Mouse (Mus musculus): ENCODE results near the gene Fam243.
A peak's percentile ranks its signal among the peaks of the same experiment; 100 is the strongest.

The Fam243 gene

DNA sequence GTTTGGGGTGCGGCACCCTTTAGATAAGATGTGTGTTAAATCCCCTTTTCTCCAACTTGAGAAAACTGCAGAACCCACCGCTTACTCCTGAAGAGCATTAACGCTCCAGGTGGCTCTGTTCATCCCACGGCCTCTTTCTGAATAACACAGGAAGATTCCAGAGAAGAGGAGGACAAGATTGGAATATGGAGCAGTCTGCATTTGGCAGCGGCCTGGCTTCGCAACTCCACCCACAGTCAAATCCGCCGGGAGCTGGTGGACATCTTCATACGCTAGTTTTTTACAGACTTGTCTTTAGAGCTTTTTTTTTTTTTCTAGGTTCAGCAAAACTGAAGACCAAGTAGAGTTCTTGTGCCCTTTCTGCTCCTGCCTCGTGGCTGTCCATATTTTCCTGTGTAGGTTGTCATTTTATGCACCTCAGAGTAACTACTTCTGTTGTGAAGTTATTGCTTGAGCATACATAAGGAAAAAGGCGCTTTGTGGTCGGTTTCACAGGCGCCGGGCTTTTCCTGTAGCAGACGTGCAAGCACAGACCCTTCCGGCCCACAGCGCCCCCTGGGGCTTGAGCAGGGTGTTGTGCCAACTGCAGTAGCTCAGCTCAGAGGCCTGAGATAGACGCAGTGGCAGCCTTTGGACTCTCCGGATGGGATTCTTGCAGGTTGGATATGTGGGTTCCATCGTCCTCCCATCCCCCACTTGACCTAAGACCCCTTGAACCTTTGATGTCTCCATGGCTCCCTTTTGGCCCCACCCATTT lies 1.7 kb downstream of the Fam243 start:
- DNase-seq = no peak

DNA sequence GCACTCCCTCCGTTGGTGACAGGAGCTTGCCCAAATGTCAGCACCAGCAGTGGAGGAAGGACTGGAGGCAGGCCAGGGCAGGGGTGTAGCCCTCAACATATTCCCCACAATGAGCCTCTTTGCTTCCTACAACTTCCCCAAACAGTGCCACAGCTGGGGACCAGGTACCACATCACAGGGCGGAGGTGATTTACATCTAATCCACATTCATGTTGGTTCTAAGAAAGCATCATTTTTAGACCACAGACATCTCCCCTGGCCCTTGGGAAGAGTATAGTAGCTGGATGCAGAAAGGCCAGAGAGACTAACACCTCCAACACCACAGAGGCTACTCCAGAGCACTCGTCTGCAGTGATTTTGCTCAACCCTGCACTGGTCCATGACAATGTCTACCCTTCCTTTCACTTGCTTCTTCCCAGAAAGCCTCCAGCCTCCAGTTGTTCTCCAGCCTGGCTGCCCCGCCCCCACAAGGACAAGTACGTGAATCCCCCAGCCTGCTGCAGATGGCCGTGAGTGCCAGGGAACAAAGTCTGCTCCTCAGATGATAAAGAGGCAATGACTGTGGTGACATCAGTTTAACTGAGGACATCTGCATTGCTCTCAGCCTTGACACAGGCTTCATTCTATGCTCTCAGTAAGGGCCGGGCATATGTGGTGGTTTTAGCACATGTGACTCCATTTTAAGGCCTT lies 5.0 kb downstream of the Fam243 start:
- DNase-seq = no peak

DNA sequence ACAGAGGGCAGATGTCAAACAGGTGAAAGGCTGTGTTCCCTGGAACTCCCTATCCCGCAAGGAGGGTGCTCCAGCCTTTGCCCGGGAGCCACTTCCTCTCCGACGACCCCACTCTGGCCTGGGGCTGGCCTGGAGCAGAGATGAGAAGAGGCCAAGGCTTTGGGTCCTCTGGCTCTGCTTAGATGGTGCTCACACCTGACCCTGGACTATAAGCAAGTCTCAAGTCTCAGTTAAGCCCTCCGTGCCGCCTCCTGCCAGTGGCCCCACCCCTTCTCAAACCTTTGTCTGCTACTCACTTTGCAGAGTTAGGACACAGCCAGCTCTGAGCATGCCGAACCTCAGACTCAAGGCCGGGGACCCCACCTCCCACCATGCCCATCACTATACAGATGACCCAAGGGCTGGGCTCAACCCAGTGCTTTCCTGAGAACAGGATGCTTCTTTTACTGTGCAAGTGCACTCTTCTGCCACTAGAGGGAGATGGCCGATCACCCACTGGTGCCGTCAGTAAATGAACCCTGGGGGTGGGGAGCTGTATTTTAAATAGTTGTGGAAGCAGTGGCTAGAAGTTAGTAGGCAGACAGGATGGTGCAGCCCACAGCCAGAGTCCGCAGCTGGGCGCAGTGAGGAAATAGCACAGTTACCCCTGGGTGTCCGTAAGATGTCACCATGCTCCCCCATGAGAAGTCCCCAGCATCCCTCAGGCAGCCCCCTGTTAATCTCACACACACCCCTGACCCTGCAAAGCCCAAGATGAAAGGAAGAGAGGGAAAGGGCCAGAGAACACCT lies 7.1 kb downstream of the Fam243 start:
- DNase-seq = peak; percentile 71

DNA sequence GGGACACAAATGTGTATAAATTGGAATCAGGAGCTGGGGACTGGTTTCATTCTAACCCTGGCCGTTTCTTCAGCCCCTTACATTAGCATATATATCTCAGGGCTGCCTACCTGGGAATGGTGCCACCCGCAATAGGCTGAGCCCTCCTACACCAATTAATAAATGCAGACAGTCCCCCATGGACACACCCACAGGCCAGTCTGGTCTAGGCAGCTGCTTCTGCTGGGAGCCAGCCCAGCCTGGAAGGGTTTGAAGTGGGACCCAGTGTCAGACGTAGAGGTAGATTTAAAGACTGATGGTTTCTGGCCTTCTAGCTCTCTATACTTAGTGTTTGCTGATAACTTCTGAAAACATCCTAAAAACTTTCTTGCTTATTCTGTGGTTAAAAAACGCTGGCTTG lies 12.1 kb downstream of the Fam243 start:
- DNase-seq = no peak

DNA sequence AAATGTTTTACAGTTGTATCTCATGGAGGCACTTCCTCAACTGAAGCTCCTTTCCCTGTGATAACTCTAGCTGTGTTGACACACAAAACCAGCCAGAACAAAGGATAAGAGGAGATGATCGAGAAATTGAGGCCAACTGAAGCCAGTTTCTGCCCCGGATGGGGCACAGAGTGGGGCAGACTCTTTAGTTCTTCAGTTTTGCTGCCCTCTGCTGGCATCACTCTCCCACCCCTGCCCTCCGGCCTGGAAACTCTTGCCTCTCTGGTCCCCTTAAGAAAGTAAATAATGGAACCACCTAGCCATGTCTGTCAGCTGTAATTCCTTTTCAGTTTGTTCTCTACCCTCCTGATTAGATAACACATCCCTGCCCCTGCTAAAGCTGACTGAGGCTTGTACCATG lies 13.3 kb downstream of the Fam243 start:
- DNase-seq = no peak

DNA sequence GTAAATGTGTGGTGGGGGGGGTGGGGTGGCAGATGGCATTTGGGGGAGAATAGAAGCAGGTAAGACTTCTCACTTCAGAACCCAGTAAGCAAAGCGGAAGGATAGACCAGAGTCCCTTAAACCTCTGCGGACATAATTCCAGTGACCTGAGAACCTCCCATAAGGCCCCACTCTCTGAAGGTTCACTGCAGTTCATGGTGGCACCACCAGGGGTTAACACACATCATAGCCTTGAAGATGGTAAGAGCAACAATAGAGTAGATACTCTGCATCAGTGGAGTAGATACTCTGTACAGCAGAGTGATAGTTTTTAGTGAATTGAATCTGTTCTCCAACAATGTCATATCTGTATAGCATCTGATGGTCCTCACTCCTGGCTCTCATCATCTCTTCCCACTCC lies 15.7 kb downstream of the Fam243 start:
- no peak for DNase-seq

DNA sequence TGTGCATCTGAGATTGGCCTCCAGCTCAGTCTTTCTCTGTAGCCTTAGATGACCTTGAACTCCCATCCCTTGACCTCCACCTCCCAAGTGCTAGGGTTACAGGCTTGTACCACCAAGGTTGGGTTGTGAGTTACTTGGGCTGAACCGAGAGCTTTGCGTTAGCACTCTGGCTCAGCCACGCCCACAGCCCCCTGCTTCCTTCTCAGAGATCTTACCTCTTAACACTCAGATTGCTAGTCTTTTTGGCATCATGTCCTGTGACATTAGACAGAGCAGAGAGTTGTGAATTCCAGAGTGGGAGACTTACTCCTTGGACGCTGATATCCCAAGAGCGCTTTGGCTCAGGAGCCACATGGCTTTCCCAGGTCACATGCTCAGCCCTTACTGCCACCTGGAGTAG lies 18.7 kb downstream of the Fam243 start:
- peak; percentile 44 for DNase-seq

DNA sequence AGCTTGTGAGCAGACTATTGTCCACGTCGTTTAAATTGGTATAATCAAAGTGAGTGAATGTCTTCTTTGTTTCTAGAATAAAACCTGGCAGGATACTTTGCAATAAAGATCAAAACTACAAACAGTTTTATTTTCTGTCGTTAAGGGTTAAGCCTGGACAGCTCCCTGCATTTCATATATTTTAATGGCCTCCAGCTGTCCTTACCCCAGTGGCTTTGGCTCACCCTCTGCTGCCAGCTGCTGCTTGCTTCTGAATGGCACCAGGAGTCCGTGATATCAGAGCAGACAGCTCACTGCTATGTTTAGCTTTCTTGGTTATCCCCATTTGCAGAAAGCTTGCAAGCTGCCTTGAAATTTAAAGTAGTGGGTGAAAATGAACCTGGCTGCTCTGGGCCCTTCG lies 19.3 kb downstream of the Fam243 start:
- DNase-seq = no peak

DNA sequence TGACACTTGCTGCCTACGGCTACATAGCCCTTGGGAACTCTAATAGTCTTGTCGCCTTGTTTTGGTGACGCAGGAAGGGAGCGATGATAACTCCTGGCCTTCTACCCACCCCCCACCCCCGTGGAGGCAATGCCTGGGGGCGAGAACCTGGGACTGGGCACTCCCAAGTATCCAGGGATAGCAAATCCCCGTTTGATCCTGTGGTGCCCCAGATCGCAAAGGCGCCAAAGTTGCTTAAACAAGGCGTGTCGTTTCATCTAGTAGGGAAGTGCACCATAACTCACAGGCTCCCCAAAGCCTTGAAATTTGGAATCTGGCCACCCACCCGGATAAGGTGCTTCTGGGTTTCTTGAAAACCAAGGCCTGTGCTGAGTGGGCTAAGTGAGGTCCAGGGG lies 19.8 kb downstream of the Fam243 start:
- DNase-seq = peak; percentile 75

DNA sequence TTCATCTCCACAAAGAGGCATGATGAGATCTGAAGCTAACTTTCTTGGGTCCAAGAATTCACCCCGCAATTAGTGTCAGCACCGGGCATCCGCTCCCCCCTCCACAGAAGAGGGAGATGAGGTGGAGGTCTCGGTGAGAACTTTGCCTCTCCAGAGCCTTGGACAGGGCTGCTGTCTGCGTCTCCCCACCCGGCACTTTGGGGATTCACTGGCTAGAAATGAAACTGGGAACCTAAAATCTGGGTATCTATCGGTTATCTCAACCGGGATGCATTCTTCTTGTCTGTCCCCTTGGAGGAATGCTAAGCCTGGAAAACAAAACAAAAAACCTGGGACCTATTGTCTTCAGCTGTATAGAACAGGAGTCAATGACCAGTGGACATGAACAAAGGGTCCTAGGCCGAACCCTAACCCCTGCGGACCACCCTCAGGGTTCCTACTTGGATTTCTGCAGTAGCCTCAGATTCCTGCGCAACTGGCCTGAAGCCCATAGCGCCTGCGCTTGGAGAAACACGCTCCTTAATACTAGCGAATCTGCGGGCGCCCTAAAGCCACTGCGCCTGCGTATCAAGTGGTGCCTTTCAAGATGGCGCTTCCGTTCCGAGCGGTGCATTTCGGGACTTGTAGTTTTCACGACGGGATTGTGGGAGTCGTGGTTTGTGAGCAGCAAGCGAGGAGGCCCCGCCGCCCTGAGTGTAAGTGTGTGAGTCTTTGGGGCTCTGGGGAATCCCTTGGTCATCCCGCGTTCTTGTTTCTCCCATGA lies 20.4 kb downstream of the Fam243 start, which contains the start of gene Smim11:
Gene Smim11, plus strand, starts transcription at position 638 of the 763 bp plus-strand sequence.
- peak; percentile 97 for DNase-seq

DNA sequence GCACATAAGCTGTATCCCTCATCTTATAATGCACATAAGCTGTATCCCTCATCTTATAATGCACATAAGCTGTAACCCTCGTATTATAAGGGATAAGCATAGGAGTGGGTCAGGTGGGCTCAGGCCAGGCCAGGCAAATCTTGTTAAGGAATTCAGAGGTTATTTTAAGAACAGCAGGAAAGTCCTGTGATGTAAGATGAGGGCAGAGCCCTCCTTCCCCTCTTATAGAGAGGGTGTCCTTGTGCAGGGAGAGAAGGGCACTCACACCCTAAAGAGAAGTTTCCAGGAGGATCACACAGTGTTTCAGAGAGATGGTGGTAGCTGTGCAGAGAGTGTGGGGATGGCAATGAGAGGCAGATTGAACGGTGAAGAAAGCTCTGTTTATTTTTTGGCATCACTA lies 25.9 kb downstream of the Fam243 start:
- no peak for DNase-seq

DNA sequence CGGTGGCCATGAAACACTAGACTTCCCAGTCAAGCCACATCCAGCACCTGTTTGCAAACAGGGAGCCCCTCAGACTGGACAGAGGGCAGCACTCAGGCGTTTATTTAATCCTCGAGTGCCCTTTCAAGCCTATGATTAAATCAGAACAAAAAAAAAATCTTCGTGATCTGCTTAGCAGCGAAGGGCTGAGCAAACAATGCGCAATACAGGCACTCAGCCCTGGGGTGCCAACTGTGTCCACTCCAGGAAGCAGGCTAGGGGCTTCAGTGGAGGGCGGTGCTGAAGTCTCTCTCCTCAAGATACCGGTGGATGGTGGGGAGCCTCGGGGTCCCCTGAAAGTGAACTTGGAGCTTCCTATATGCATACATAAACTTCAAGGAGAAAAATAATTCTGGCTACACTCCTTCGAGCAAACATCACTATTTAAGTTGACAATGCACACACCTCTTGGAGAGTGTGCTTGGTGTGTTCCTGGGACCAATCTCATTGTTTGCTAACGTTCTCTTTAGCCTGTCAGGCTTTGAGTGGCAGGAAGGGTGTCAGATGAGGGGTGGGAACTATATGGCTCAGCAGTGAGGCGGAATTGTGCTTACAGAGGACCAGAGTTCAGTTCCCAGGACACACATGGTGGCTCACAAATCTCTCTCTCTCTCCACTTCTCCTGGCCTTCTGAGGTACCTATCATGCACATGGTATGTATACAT lies 26.8 kb downstream of the Fam243 start:
- no peak for DNase-seq

DNA sequence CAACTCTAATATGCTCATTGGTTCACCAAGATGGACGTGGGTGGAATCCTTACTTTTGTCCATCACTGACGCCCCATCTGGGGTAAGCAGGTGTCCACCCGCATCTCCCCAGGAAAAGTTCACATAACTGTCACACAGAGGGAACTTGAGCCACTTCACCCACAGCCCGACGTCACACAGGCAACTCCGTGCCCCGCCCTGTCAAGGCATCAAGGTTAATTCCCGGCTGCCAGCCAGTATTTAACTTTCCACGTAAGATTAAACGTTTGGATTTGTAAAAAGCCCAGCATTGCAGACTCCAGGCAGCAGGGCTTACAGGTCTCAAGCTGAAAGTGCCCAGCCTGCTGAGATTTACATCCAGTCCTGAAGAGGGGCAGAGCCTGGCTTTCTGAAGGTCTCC lies 29.1 kb downstream of the Fam243 start, which contains the start of gene Kcne2:
Gene Kcne2, plus strand, starts transcription at position 289 of the 400 bp plus-strand sequence.
- DNase-seq = no peak

DNA sequence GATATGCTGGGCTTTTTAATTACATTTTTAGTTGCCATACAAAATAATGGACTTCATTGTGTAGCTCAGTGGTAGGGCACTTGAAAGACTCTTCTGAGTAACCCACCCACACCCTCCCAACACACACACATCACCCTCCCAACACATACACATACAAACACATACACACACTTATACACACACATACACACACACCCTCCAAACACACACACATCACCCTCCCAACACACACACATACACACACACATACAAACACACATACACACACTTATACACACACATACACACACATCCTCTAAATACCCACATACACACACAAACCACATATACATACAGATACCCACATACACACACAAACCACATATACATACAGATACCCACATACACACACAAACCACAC lies 31.2 kb downstream of the Fam243 start:
- no peak for DNase-seq

DNA sequence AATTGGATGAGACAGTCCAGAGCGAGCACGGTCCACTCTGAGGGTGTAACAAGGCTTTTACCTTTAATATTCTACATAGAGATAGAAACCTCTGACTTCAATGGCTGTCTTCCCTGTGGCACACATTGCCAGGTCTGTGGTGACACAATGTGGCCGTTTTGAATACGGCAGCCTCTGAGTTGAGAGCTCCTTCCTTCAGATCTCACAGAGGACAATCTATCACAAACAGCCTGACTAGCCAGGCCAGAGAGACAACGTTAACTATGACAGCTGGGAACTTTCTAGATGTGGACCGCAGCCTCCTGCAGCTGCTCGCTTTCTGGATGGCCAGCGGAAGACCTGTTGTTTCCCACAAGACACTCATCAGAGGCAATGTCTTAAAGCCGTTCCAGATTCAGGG lies 32.5 kb downstream of the Fam243 start:
- DNase-seq = no peak

DNA sequence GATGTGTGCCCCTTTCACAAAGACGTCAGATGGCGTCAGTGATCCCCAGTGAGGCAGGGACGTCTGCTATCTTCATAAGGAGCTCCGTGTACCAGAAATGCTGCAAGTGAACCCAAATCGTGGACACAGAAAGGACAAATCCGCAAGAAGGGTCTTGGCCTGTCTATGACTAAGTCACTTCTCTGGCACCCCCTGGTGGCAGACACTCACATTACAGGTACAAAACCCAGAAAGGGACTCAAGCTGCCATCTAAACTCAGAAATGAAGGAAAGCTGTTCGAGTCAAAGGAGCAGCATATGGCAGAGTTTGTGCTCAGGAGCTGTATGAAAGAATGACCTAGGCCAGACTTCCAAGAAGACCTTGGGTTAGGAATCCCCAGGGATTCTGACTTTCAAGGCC lies 34.6 kb downstream of the Fam243 start:
- DNase-seq = peak; percentile 89

DNA sequence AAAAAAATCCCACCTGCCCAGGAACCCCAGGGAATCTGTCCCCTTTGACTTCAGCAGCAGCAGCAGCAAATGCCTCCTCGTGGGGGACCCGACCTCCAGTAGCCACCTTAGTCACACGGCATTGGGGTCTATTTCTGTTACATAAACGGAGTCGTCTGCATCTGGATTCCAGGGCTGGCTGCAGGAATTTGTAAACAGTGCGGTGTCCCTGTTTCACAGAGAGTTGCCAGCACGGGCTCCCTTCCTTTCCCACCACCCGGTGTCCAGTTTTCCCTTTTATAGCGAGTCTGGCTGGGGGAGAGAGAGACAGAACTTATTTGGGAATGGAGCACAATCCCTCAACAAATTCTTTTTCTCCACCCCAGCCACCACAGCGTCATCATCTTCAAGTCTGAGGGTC lies 36.2 kb downstream of the Fam243 start:
- no peak for DNase-seq

DNA sequence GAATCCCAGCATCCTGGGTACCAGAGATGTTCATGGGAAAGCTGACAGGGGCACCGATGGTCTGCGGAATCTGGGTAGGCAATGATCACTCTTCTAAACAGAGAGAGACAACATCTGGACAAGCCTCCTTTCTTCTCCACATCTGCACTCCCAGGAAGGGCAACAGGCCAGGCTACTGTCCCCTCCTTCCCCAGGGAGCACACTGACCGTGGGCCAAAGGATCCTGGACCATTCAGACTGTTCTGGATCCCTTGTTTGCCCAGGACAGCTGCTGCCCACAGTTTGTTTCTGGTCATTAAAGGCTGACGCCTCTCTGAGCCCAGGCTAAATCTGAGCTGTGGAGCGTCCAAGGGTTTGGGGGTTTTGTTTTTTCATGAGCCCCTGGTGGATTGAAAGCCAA lies 38.6 kb downstream of the Fam243 start:
- no peak for DNase-seq

DNA sequence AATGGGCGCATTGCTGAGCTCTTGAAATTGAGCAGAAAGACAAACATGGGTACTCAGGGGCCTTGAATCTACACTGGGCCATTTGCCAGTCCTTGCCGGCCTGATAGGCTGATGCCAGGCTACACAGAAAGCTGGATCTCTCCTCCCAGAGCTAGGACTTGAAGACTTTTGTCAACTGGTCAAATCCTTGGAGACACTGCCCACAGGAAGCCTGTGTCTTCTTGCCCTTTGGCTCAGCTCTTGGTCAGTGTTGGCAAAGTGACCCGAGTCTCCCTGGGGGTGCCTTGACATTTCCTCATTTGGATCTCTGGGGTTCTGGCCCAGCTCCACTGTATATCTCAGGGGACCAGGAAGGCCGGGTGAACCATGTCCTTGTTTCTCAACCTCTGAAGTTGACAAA lies 45.7 kb downstream of the Fam243 start:
- no peak for DNase-seq

DNA sequence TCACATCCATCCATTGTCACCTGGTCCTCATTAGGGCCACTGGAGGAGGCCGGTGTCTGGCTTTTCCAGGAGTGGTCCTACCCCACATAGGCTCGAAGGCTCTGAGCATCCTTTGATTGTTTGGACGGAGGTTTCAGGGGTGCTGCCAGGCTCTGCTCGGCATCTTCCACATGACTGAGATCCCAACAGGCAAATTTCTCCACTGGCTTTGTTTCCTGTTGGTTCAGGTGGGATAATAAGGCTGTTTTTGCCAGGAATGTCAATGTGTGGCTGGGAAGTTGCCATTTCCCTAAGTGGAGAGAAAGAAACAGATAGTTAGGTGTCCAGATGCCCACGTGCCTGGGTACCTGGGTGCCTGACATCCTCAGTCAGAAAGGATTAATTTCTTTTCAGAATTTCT lies 46.7 kb downstream of the Fam243 start:
- no peak for DNase-seq

Data from cerebellum, adult 9-10 months (tissue).